Mouse (Mus musculus) monocyte, adult 5-6 weeks (primary cell): ENCODE results near the gene Tspan5. TPM values are rescaled to one million over a fixed set of nuclear protein-coding genes. Genes with fewer than 3 reads are reported as not detected.

Experiments
- ATAC-seq: fragments of 153-309, 156-312 bp; replicated peaks from 2 replicates; pipeline ENCODE4 v1.8.0; 2017; ENCODE audit warnings: mild to moderate bottlenecking; ENCODE audit not compliant: low TSS enrichment, insufficient number of reproducible peaks, severe bottlenecking, poor library complexity, low FRiP score
- total RNA-seq: library from RNA; stranded (forward); fragments of 200-1000, 200-491, 200-594 nt; gene quantifications from 3 replicates; pipeline ENCODE4 v1.2.3, GENCODE M21; 2017

Gene Tspan5
- total RNA-seq, 1 experiment from 2014 or later, result 20.4 TPM

GRCm38 (mm10) chr3:138800664-138801411 is 58.8 kb downstream of the Tspan5 start:
- no peak for ATAC-seq

DNA sequence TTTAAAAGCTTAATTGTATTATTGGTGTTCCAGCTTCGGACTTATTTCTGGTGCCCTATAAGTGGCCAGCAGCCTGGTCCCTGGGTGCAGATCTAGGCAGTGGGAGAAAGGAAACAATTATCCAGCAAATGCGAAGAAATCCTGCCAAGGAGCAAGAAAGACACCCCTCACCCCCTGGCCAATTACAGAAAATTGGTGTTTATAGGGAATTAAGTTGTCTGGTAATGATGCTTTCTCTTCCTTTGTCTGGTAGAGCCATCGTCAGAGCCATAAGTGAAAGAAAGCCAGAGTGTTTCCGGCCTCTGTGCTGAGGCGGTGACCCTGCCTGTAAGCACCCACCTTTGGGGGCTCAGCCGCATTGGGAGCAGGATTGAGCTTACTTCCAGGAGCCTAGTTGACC is 59.7 kb downstream of the Tspan5 start:
- ATAC-seq, result no peak

DNA sequence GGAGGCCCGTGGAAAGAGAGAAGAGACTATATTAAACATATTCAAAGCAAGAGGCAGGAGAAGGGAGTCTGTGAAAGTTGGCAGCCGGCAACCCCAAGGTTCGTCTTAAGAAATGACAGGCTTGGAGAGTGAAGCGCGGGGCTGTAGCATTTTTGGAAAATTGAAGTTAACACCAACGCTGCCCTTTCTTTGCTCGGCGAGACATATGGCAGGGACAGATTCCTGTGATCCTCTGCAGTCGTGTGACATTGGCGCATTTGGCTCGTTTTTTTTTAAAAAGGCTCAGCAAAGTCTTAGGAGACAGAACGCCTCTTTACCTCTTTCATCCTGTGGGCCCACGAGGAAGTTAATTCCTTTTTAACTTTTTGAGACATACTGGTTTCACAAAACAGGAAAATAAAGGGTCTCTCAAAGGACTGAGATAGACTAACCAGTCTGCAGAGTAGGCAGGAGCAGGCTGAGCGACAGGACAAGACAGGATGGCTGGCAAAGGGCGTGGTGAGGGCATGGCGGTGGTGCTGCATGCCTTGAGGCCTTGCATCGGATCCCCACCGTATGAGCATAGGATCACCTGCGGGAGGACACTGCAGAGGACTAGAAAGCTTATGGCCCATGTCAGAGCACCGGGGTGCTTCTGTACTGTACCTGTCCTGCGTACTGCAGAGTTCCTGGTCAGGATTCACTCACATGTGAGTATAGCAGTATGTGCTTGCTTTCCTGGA is 60.9 kb downstream of the Tspan5 start:
- no peak for ATAC-seq

DNA sequence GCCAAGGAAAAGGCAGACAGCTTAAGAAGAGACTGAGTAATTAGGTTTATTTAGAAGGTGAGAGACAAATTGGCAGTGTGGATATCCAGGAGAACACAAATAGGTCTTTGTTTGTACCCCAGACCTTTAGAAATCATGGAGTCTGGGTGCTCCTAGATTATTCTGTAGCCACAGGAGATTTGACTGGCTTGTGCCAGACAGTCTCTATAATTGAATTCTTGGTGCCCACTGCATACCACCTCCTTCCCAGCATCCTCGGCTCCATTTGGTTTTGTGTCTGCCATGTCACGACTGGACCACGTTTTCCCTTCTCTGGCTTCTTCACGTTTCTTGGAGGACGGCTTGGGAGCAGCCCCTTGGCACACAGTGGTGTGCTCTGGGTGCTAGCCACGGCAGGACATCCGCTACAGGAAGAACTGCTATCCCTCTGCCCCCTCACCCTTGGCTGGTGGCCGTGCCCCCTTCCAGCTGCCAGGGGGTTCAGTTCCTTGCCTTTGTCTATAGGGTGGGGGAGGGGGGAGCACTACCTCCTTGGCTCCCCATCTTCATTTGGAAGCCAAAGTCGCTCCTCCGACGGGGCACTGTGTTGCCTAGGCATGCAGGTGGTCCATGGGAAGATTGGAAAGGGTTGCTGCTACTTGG is 61.6 kb downstream of the Tspan5 start:
- ATAC-seq, result no peak

DNA sequence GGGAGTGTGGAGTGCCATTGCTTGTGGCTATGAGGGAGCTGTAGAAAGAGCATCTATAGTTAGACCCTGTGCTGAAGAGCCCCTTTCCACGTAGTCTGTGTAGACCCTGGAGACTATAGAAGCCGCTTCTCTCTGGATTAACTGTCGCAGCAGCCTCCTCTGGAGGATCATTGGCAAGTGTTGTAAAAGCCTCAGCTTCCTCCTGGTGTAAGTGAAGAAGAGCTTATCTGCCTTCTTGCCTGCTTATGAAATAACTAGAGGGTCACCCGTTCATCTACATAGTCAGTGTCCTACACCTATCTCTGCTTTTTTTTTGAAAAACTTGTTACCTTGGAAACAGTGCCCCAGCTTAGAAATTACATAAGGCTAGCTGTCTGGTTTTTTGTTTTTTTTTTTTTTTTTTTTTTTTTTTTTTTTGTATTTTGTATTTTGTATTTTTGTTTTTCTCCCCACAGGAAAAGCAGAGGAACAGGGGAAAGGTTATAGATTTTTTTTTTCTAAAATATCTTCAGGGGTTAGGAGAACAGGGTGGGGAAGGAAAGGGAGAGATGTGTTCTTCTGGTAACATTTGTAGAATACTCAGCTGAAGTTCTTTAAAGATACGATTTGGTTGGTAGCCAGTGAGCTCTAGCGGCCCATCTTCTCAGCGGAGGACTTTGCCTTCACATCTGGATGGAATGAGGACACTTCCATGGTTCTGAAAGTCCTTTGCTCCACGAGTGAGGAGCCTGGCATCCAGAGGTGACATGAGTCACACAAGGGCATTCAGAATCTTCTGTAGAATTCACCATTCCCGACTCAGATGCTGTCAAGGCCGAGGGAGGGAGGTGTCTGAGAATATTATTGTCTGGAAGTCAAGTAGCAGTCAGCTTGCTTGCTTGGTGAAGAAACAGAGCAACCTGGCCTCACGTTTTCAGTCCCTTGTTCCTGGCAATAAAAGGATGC is 62.4 kb downstream of the Tspan5 start:
- ATAC-seq, result no peak

- ATAC-seq, result no peak
Observed at GRCm38 (mm10) chr3:138807795-138808194, 65.8 kb downstream of the Tspan5 start.

DNA sequence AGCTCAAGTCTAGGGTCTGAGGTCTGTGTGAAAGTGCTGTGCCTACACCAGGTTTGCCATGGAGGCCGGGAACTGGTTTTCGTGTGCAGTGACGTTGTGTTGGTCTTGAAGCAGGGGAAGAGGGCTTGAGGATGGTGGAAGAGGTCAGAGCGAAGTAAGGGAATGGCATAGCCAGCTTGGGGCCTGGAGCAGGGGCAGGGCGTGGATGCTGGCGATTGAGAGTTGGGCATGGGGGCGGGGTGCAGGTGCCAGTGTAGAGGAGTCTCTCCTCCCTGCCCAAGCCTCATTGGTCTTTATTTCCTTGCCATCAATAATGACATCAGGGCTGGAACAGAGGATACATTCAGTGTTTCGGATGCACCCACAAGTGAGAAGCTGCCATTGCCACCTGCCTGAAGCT is 67.5 kb downstream of the Tspan5 start:
- ATAC-seq, result no peak

DNA sequence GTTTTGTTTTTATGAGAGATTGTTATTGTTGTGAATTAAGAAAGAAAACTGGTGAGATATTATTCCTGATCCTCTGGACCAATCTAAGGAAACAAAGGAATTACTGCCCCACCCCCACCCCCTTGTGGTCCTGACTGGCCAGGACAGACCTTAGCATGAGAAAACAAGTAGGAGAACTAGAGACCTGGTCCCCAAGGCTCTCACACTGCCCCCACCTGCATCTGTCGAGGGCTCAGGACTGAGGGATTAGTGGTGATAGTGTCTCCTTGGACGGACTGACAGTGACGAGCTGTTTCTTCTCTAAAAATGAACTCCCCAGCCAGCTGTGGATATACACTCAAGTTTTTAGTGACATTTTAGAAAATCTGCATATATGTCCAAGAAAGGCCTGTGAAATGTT is 70.6 kb downstream of the Tspan5 start:
- ATAC-seq, result no peak

- no peak for ATAC-seq
Observed at GRCm38 (mm10) chr3:138813139-138813810, 71.3 kb downstream of the Tspan5 start.

- no peak for ATAC-seq
Observed at GRCm38 (mm10) chr3:138814457-138814856, 72.5 kb downstream of the Tspan5 start.

DNA sequence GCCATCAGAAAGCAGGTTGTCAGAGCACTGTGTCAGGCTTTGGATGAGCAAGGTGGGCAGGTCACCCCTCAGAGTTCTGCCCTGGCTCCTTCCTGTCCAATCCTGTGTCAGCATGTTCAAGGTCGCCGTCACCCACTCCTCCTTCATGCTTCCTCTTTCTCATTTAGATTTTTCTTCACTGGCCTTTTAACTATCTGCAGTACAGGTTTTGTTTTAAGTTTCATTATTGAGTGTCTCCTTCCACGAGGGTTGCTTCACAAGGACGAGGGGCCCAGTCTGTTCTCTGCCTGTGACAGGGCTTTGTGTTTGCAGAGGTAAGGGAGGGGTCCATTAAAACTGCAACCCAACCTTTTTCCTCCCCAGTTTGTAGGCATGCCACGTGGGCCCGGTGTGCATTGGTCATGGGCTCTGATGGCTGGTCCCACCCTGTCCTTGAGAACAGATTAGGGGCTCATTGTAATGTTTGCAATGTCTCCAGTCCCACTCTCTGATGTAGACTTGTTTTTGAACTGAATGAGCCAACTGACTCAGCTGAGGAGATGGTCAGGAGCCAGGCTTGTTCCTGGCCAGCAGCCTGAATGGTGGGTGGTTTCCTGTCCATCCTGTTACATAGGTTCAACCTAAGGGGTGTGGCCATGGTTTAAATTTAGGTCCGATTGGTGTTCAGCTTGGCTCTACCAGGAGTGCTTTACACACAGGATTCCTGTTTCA is 73.3 kb downstream of the Tspan5 start:
- no peak; the same call in 1 of the 2 replicates for ATAC-seq

GRCm38 (mm10) chr3:138816888-138817656 is 75.1 kb downstream of the Tspan5 start:
- no peak for ATAC-seq

DNA sequence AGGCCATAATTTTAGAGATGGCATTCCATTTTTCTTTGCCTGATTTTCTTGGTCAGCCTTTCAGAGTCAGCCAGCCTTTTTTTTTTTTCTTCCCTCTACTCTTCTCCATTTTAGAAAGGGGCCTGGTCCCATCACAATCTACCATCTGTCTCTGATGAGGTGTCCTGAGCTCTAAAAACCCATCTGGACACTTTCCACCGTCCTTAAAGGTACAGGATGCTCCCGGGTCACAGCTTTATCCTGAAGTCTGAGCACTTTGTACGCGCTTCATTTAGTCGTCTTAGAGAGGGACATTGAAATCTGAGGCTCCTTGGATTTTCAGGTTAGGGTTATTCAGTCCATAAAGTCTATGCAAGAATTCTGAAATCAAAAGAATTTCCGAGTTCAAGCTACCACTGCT is 77.9 kb downstream of the Tspan5 start:
- no peak for ATAC-seq

GRCm38 (mm10) chr3:138820296-138820695 is 78.3 kb downstream of the Tspan5 start:
- no peak for ATAC-seq

DNA sequence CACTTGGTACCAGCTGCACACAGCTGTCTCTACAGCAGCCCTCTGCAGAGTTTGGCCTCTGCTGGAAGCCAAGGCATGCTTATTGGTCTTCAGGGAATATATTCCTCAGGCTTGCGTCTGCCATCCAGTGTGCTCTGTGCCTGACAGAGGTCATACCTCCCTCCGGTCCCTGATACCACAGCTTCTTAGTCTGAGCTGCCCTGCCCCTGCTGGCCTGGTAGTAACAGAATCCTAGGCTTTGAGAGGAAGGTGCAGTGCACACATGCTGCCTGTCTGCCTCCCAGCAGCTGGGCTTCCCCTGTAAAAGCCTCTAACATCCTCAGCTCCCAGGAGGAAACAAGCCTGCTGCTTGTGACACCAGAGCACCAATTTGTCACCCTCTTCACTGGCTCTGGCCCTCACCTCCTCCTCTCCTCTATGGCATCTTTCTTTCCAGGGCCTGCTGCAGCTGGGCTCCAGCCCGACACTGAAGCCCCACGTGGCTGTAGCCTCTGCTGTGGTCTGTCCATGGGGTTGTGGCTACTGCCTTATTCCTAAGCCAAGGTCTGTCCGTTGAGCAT is 80.0 kb downstream of the Tspan5 start:
- no peak for ATAC-seq

DNA sequence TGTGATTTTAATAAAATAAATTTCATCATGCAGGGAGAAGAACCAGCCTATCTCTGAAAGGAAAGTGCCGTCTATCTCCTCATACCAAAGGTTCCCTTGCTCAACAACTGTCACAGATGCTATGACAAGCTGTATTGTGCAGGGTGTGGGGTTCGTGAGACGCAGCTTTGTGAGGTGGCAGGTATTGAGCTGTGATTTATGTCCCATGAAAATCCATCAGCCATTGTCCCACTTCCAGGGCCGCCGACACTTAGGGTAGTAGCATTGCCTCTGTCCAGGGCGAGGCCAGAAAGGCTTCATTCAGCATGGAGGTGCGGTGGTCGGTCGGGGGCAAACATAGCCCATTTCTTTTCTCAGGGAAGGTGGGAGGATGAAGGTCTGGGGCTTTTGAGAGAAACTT is 81.9 kb downstream of the Tspan5 start:
- ATAC-seq, result no peak

GRCm38 (mm10) chr3:138825296-138825695 is 83.3 kb downstream of the Tspan5 start:
- ATAC-seq, result no peak
